Comparison of ENCODE assay signal across 9 mouse cellular contexts in genomic region chr13:101812341-101812740, GRCm38 (mm10). TPM values are rescaled to one million over a fixed set of nuclear protein-coding genes. Genes with fewer than 3 reads are reported as not detected.
DNase-seq lines count a peak whose midpoint lies in the region; ATAC-seq and TF ChIP-seq lines count a peak whose summit lies in the region.
"Had no signal": no experiment of that assay in that cellular context is flagged by ENCODE, and none has a peak within 500 bp of the region (broad histone marks: within the 10 kb centered on the region; RNA-seq: fewer than 3 reads in every experiment).

No protein-coding gene starts in this region.

- TF ChIP-seq POLR2A in spleen, adult 2 months (IDR thresholded peaks at IDR 0.05; ENCODE audit: low read depth, low read length), result no peak

- H3K36me3 ChIP-seq in kidney, postnatal 0 days (ENCODE audit: insufficient read depth, low read length), result no peaks in the 10 kb centered on the region
- H3K36me3 ChIP-seq in spleen, adult 2 months (ENCODE audit: control insufficient read depth, insufficient read depth, low read length), result no peaks in the 10 kb centered on the region
- no peaks in the 10 kb centered on the region for H3K36me3 ChIP-seq in limb, embryonic 13.5 days
- H3K36me3 ChIP-seq in stomach, postnatal 0 days (ENCODE audit: control insufficient read depth, insufficient read depth, low read length), result no peaks in the 10 kb centered on the region

- no peak for TF ChIP-seq CTCF in kidney, postnatal 0 days (IDR thresholded peaks at IDR 0.05; ENCODE audit: low read depth)
- no peak for TF ChIP-seq CTCF in spleen, adult 2 months (IDR thresholded peaks at IDR 0.05; ENCODE audit: extremely low read depth, insufficient read depth, insufficient read length, insufficient replicate concordance)
- no peak for TF ChIP-seq CTCF in stomach, postnatal 0 days (IDR thresholded peaks at IDR 0.05; ENCODE audit: low read depth)

- no peaks in the 10 kb centered on the region for H3K9me3 ChIP-seq in kidney, postnatal 0 days (replicated peaks; ENCODE audit: low read length)
- no peaks in the 10 kb centered on the region for H3K9me3 ChIP-seq in limb, embryonic 13.5 days
- H3K9me3 ChIP-seq in stomach, postnatal 0 days (ENCODE audit: control insufficient read depth, low read length), result no peaks in the 10 kb centered on the region

- no peak for TF ChIP-seq EP300 in stomach, postnatal 0 days (optimal IDR thresholded peaks at IDR 0.05)

- H3K27me3 ChIP-seq in kidney, postnatal 0 days (ENCODE audit: insufficient read depth, low read length), result no peaks in the 10 kb centered on the region
- H3K27me3 ChIP-seq in spleen, adult 2 months (ENCODE audit: control insufficient read depth, insufficient read depth, low read length), result no peaks in the 10 kb centered on the region
- peaks cover 3% of the 10 kb centered on the region; the same call in 1 of the 2 replicates for H3K27me3 ChIP-seq in limb, embryonic 13.5 days
- no peaks in the 10 kb centered on the region for H3K27me3 ChIP-seq in stomach, postnatal 0 days (ENCODE audit: control insufficient read depth, insufficient read depth, low read length)

- peaks cover 4% of the 10 kb centered on the region; the same call in 1 of the 2 replicates for H3K4me1 ChIP-seq in kidney, postnatal 0 days (replicated peaks; ENCODE audit: insufficient read depth, low read length)
- no peaks in the 10 kb centered on the region for H3K4me1 ChIP-seq in spleen, adult 2 months (ENCODE audit: control insufficient read depth, insufficient read depth, insufficient read length)
- peaks cover 20% of the 10 kb centered on the region for H3K4me1 ChIP-seq in limb, embryonic 13.5 days
- H3K4me1 ChIP-seq in stomach, postnatal 0 days (replicated peaks; ENCODE audit: control insufficient read depth, insufficient read depth), result no peaks in the 10 kb centered on the region; the same call in 1 of the 2 replicates

- peak; percentile 73 for DNase-seq in kidney, postnatal 0 days (ENCODE audit: low spot score)
- no peak for DNase-seq in kidney, adult 18-20 months
- no peak for DNase-seq in spleen, adult 2 months (ENCODE audit: low read depth in 1 of 2, low spot score in 2 of 2)
- DNase-seq in spleen, postnatal 36 days (ENCODE audit: low spot score in 2 of 2), result no peak
- DNase-seq in stomach, postnatal 0 days (ENCODE audit: low spot score), result no peak
- no peak for DNase-seq in embryo, embryonic 10 days (ENCODE audit: low spot score)
- no peak for DNase-seq in urinary bladder, postnatal 14 days (ENCODE audit: low spot score)

- no peak overlapping the region for H3K4me3 ChIP-seq in kidney, postnatal 0 days (replicated peaks; ENCODE audit: low read depth, low read length)
- no peak overlapping the region for H3K4me3 ChIP-seq in spleen, adult 2 months (ENCODE audit: extremely low read depth, insufficient read depth, insufficient read length)
- H3K4me3 ChIP-seq in limb, embryonic 13.5 days, result no peak overlapping the region
- no peak overlapping the region for H3K4me3 ChIP-seq in stomach, postnatal 0 days (ENCODE audit: low read depth, low read length)

- H3K4me2 ChIP-seq in kidney, postnatal 0 days (ENCODE audit: low read length), result peak overlapping the region; percentile 27; the same call in 1 of the 2 replicates
- H3K4me2 ChIP-seq in limb, embryonic 13.5 days (replicated peaks), result peak overlapping the region; percentile 39
- peak overlapping the region; percentile 26; the same call in 1 of the 2 replicates for H3K4me2 ChIP-seq in stomach, postnatal 0 days (replicated peaks; ENCODE audit: low read depth)
- H3K4me2 ChIP-seq: lung, embryonic 14.5 days had no signal

- no peak overlapping the region for H3K9ac ChIP-seq in kidney, postnatal 0 days (ENCODE audit: low read depth, low read length)
- 0 out of 2 replicates have a peak overlapping the region, but pooled peaks have one; percentile 31 for H3K9ac ChIP-seq in limb, embryonic 13.5 days
- no peak overlapping the region; the same call in none of the 2 replicates for H3K9ac ChIP-seq in stomach, postnatal 0 days (ENCODE audit: low read length)
- H3K9ac ChIP-seq: lung, embryonic 14.5 days had no signal

- no peak for ATAC-seq in kidney, postnatal 0 days (replicated peaks; ENCODE audit: low FRiP score, low read depth)
- ATAC-seq in limb, embryonic 13.5 days (ENCODE audit: low FRiP score, low read depth), result no peak
- ATAC-seq in stomach, postnatal 0 days (ENCODE audit: low FRiP score, low TSS enrichment), result no peak

- H3K27ac ChIP-seq in kidney, postnatal 0 days, result peak overlapping the region; percentile 27; the same call in 1 of the 2 replicates
- peak overlapping the region; percentile 43; the same call in 1 of the 2 replicates for H3K27ac ChIP-seq in spleen, adult 2 months (ENCODE audit: insufficient read depth, low read length)
- no peak overlapping the region for H3K27ac ChIP-seq in limb, embryonic 13.5 days
- peak overlapping the region; percentile 77 for H3K27ac ChIP-seq in stomach, postnatal 0 days (replicated peaks)

- 47% methylated on average over 5 of the region's 5 CpGs for WGBS in kidney, postnatal 0 days
- 71% methylated on average over 5 of the region's 5 CpGs for WGBS in spleen, adult 2 months
- WGBS in limb, embryonic 13.5 days, result 61% methylated on average over 5 of the region's 5 CpGs
- WGBS in stomach, postnatal 0 days, result 35% methylated on average over 5 of the region's 5 CpGs

RNA-seq across cellular contexts. Expression of gene Pik3r1, which starts 44.3 kb away (rescaled TPM):
- 30.3 and 35.8 TPM in 2 replicates for polyA plus RNA-seq in kidney, postnatal 0 days (2015; fragmentation: Nextera tagmentation; extraction: Ambion mirVana)
- polyA plus RNA-seq in spleen, adult 2 months (2012; rRNA removed), result 17.1 and 18.4 TPM in 2 replicates
- polyA plus RNA-seq in limb, embryonic 13.5 days (2015; fragmentation: Nextera tagmentation; extraction: Ambion mirVana), result 44.4 TPM in 2 replicates
- 36.0 and 44.6 TPM in 2 replicates for polyA plus RNA-seq in stomach, postnatal 0 days (2015; fragmentation: Nextera tagmentation; extraction: Ambion mirVana)
